Mouse (Mus musculus): ENCODE data around the gene Fads6.

DNA sequence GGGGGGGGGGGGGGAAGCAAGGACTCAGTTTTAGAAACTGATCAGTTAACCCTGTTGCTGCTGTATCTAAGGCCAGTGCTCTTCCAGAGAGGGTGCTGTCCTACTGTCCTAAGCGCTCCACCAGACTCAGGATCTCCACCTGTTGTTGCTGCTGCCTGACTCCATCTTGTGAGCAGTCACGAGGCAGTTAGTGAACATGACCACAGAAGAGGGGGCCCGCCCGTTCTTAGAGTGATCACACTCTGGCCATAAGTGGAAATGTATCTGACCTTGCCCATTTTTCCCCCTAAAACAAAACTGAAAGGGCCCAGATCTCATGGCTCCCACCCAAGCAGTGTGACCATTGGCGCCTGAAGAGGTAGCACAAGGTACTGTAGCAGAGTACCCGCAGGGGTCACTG, 49.5 kb downstream of the Fads6 start:
- no peak for TF ChIP-seq CTCF (IDR thresholded peaks at IDR 0.05; ENCODE audit: borderline replicate concordance, insufficient read depth, low read length)
- no peak for TF ChIP-seq POLR2A (IDR thresholded peaks at IDR 0.05; ENCODE audit: low read depth, low read length)

Measured in embryonic fibroblast, embryonic 13.5 days (primary cell).